Mouse (Mus musculus) cerebellum, postnatal 36 days (tissue): ENCODE results near the gene Fabp6.
A peak's percentile ranks its signal among the peaks of the same experiment; 100 is the strongest.

Source experiments
- DNase-seq, 2 experiments: peaks; one replicate each; pipeline ENCODE4 v3.0.0; 2021 to 2022; ENCODE audit warnings: mixed read lengths in 2 of 2

Fabp6 gene

GRCm38 (mm10) chr11:43586324-43587090, 14.8 kb downstream of the Fabp6 start, which contains the start of gene 4933415A04Rik:
Gene 4933415A04Rik (plus strand): TSS chr11:43587040.
- peak; percentile 80 to 85 for DNase-seq

GRCm38 (mm10) chr11:43585211-43586005, 15.9 kb downstream of the Fabp6 start:
- DNase-seq = no peak

- DNase-seq = no peak
These were observed 23.4 kb downstream of the Fabp6 start for GRCm38 (mm10) chr11:43577713-43578478.

- DNase-seq = no peak
These were observed 25.8 kb downstream of the Fabp6 start for GRCm38 (mm10) chr11:43575376-43576151.

- no peak for DNase-seq
These were observed 26.3 kb downstream of the Fabp6 start for GRCm38 (mm10) chr11:43575061-43575375.

- DNase-seq = peak; percentile 94
These were observed 31.7 kb downstream of the Fabp6 start for GRCm38 (mm10) chr11:43569595-43569994.

GRCm38 (mm10) chr11:43569188-43569587, 32.2 kb downstream of the Fabp6 start:
- no peak for DNase-seq

GRCm38 (mm10) chr11:43568263-43568662, 33.1 kb downstream of the Fabp6 start:
- DNase-seq = peak; percentile 35 to 53

- peak; percentile 37 to 40 for DNase-seq
These were observed 34.6 kb downstream of the Fabp6 start for GRCm38 (mm10) chr11:43566696-43567095.

- no peak for DNase-seq
These were observed 35.5 kb downstream of the Fabp6 start for GRCm38 (mm10) chr11:43565852-43566251.

GRCm38 (mm10) chr11:43565414-43565813, 35.9 kb downstream of the Fabp6 start:
- no peak for DNase-seq

- DNase-seq = no peak
These were observed 37.6 kb downstream of the Fabp6 start for GRCm38 (mm10) chr11:43563654-43564244.

GRCm38 (mm10) chr11:43559515-43560292, 41.6 kb downstream of the Fabp6 start:
- no peak for DNase-seq

- no peak for DNase-seq
These were observed 44.8 kb downstream of the Fabp6 start for GRCm38 (mm10) chr11:43556538-43556937.

GRCm38 (mm10) chr11:43552675-43553074, 48.7 kb downstream of the Fabp6 start:
- no peak for DNase-seq

GRCm38 (mm10) chr11:43551756-43552155, 49.6 kb downstream of the Fabp6 start:
- DNase-seq = no peak

- DNase-seq = peak; percentile 24 to 40
These were observed 51.6 kb downstream of the Fabp6 start for GRCm38 (mm10) chr11:43549701-43550100.

GRCm38 (mm10) chr11:43548657-43549435, 52.5 kb downstream of the Fabp6 start:
- DNase-seq = no peak

GRCm38 (mm10) chr11:43548148-43548547, 53.2 kb downstream of the Fabp6 start:
- peak; percentile 80 to 81 for DNase-seq

GRCm38 (mm10) chr11:43546678-43547077, 54.7 kb downstream of the Fabp6 start:
- no peak for DNase-seq
